Comparison of ENCODE assay signal across 27 mouse cellular contexts in genomic region chr14:120661111-120661510, GRCm38 (mm10).
DNase-seq lines count a peak whose midpoint lies in the region; ATAC-seq and TF ChIP-seq lines count a peak whose summit lies in the region.
"Had no signal": no experiment of that assay in that cellular context is flagged by ENCODE, and none has a peak within 500 bp of the region (broad histone marks: within the 10 kb centered on the region; RNA-seq: fewer than 3 reads in every experiment).

No protein-coding gene starts in this region.

- no peaks in the 10 kb centered on the region for H3K36me3 ChIP-seq in kidney, adult 2 months (ENCODE audit: control insufficient read depth, insufficient read depth, low read length)
- H3K36me3 ChIP-seq in kidney, embryonic 16.5 days (ENCODE audit: insufficient read depth, low read length): no peaks in the 10 kb centered on the region
- H3K36me3 ChIP-seq in midbrain, embryonic 11.5 days (ENCODE audit: control insufficient read depth, insufficient read depth, low read length): no peaks in the 10 kb centered on the region
- H3K36me3 ChIP-seq in midbrain, embryonic 13.5 days: no peaks in the 10 kb centered on the region
- H3K36me3 ChIP-seq: forebrain, embryonic 15.5 days; G1E; hindbrain, embryonic 10.5 days; hindbrain, embryonic 15.5 days; limb, embryonic 13.5 days; liver, embryonic 12.5 days; stomach, embryonic 15.5 days had no signal

- no peak for TF ChIP-seq POLR2A in kidney, adult 2 months (IDR thresholded peaks at IDR 0.05; ENCODE audit: low read depth, low read length)

- no peak overlapping the region for H3K4me2 ChIP-seq in kidney, embryonic 16.5 days (replicated peaks; ENCODE audit: low read depth, low read length)
- H3K4me2 ChIP-seq in midbrain, embryonic 11.5 days: no peak overlapping the region
- H3K4me2 ChIP-seq in midbrain, embryonic 13.5 days (replicated peaks): no peak overlapping the region
- H3K4me2 ChIP-seq: forebrain, embryonic 15.5 days; hindbrain, embryonic 15.5 days; limb, embryonic 13.5 days; liver, embryonic 12.5 days; stomach, embryonic 15.5 days had no signal

- DNase-seq in kidney, adult 2 months: peak; percentile 5
- peak; percentile 44 for DNase-seq in midbrain, embryonic 11.5 days (ENCODE audit: low spot score, missing footprints)
- DNase-seq in lung, postnatal 14 days: peak; percentile 36
- no peak for DNase-seq in thymus, postnatal 10 days (ENCODE audit: low spot score in 2 of 2)
- DNase-seq in adrenal gland, postnatal 36 days: no peak
- DNase-seq: adrenal gland, postnatal 10 days; cerebellum, adult 11 months; cerebellum, adult 9-10 months; cerebellum, postnatal 36 days; heart, adult 2 months; heart, postnatal 14 days; kidney, adult 11 months; right cerebral cortex, postnatal 25 days; thymus, postnatal 25 days had no signal

- H3K27ac ChIP-seq in kidney, adult 2 months (ENCODE audit: insufficient read depth, low read depth, low read length): no peak overlapping the region
- no peak overlapping the region for H3K27ac ChIP-seq in kidney, embryonic 16.5 days (ENCODE audit: low read length)
- H3K27ac ChIP-seq in midbrain, embryonic 11.5 days (ENCODE audit: low read depth, low read length): no peak overlapping the region
- H3K27ac ChIP-seq in midbrain, embryonic 13.5 days: no peak overlapping the region
- H3K27ac ChIP-seq: forebrain, embryonic 15.5 days; heart, adult 2 months; hindbrain, embryonic 10.5 days; hindbrain, embryonic 15.5 days; kidney, postnatal 0 days; limb, embryonic 13.5 days; liver, embryonic 12.5 days; stomach, embryonic 15.5 days had no signal

- TF ChIP-seq CTCF in kidney, adult 2 months (conservative IDR thresholded peaks at IDR 0.05; ENCODE audit: insufficient read depth, insufficient read length, low read depth, low read length): no peak

- H3K4me1 ChIP-seq in kidney, adult 2 months (ENCODE audit: control insufficient read depth, insufficient read depth, low read length): no peaks in the 10 kb centered on the region
- no peaks in the 10 kb centered on the region for H3K4me1 ChIP-seq in kidney, embryonic 16.5 days (ENCODE audit: insufficient read depth, low read length)
- H3K4me1 ChIP-seq in midbrain, embryonic 11.5 days (ENCODE audit: control insufficient read depth, insufficient read depth, low read length): no peaks in the 10 kb centered on the region
- H3K4me1 ChIP-seq in midbrain, embryonic 13.5 days (replicated peaks): no peaks in the 10 kb centered on the region
- H3K4me1 ChIP-seq: forebrain, embryonic 15.5 days; hindbrain, embryonic 10.5 days; hindbrain, embryonic 15.5 days; limb, embryonic 13.5 days; stomach, embryonic 15.5 days had no signal

- H3K9me3 ChIP-seq in kidney, embryonic 16.5 days (ENCODE audit: low read length): no peaks in the 10 kb centered on the region
- H3K9me3 ChIP-seq in midbrain, embryonic 11.5 days (ENCODE audit: control insufficient read depth, low read length): no peaks in the 10 kb centered on the region
- no peaks in the 10 kb centered on the region for H3K9me3 ChIP-seq in midbrain, embryonic 13.5 days
- H3K9me3 ChIP-seq: forebrain, embryonic 15.5 days; hindbrain, embryonic 10.5 days; hindbrain, embryonic 15.5 days; limb, embryonic 13.5 days; liver, embryonic 12.5 days; stomach, embryonic 15.5 days had no signal

- H3K9ac ChIP-seq in kidney, embryonic 16.5 days (replicated peaks; ENCODE audit: low read length): no peak overlapping the region
- H3K9ac ChIP-seq in midbrain, embryonic 11.5 days (ENCODE audit: low read length): no peak overlapping the region
- no peak overlapping the region for H3K9ac ChIP-seq in midbrain, embryonic 13.5 days (replicated peaks)
- H3K9ac ChIP-seq: forebrain, embryonic 15.5 days; hindbrain, embryonic 15.5 days; limb, embryonic 13.5 days; liver, embryonic 12.5 days; stomach, embryonic 15.5 days had no signal

- ATAC-seq in kidney, embryonic 16.5 days (ENCODE audit: low FRiP score, low TSS enrichment): no peak; the same call in 1 of the 2 replicates
- no peak for ATAC-seq in midbrain, embryonic 11.5 days (ENCODE audit: low FRiP score)
- no peak for ATAC-seq in midbrain, embryonic 13.5 days
- ATAC-seq: forebrain, embryonic 15.5 days; inflammation-experienced regulatory T-cells, adult 6 months; liver, embryonic 12.5 days; midbrain, embryonic 16.5 days; Patski had no signal

- WGBS in kidney, adult 2 months: 84% methylated on average over 5 of the region's 5 CpGs
- WGBS in kidney, embryonic 16.5 days: 79% methylated on average over 5 of the region's 5 CpGs
- WGBS in midbrain, embryonic 11.5 days: 79% methylated on average over 5 of the region's 5 CpGs
- 84% methylated on average over 5 of the region's 5 CpGs for WGBS in midbrain, embryonic 13.5 days

- H3K27me3 ChIP-seq in kidney, adult 2 months (replicated peaks; ENCODE audit: control insufficient read depth, insufficient read depth, low read length): no peaks in the 10 kb centered on the region
- no peaks in the 10 kb centered on the region for H3K27me3 ChIP-seq in kidney, embryonic 16.5 days (ENCODE audit: insufficient read depth, low read length)
- no peaks in the 10 kb centered on the region for H3K27me3 ChIP-seq in midbrain, embryonic 11.5 days (ENCODE audit: control insufficient read depth, insufficient read depth, low read length)
- H3K27me3 ChIP-seq in midbrain, embryonic 13.5 days: no peaks in the 10 kb centered on the region
- H3K27me3 ChIP-seq: forebrain, embryonic 15.5 days; hindbrain, embryonic 15.5 days; limb, embryonic 13.5 days; liver, embryonic 12.5 days; stomach, embryonic 15.5 days had no signal

- H3K4me3 ChIP-seq in kidney, adult 2 months (ENCODE audit: insufficient read depth, low read depth, low read length): no peak overlapping the region
- no peak overlapping the region for H3K4me3 ChIP-seq in kidney, embryonic 16.5 days (ENCODE audit: low read length)
- no peak overlapping the region for H3K4me3 ChIP-seq in midbrain, embryonic 11.5 days (ENCODE audit: low read depth, low read length)
- no peak overlapping the region for H3K4me3 ChIP-seq in midbrain, embryonic 13.5 days (replicated peaks)
- H3K4me3 ChIP-seq: forebrain, embryonic 15.5 days; heart, adult 2 months; hindbrain, embryonic 10.5 days; hindbrain, embryonic 15.5 days; limb, embryonic 13.5 days; liver, embryonic 12.5 days; stomach, embryonic 15.5 days had no signal

Comparison
In these comparisons a context has a peak if more than half of its experiments do, and no peak if none do; other contexts are left out.
1. DNase-seq: peak in kidney, adult 2 months (single experiment), midbrain, embryonic 11.5 days (single experiment) and lung, postnatal 14 days (single experiment); none in thymus, postnatal 10 days (0 of 2) and adrenal gland, postnatal 36 days (0 of 2).